Mouse (Mus musculus) stomach, embryonic 16.5 days (tissue): ENCODE measurements around the gene Prkch. TPM values are rescaled to one million over a fixed set of nuclear protein-coding genes. Genes with fewer than 3 reads are reported as not detected.

Experiments used
- ATAC-seq: fragments of 200-750 bp; cut with Nextera tagmentation; 2 replicates; pipeline ENCODE4 v1.8.0; 2017; ENCODE audit warnings: moderate number of reproducible peaks, moderate TSS enrichment; ENCODE audit not compliant: insufficient read depth, low FRiP score
- H3K27ac ChIP-seq: fragments of 300-500 bp; sonication (generic); 2 replicates; pipeline ENCODE4 v1.5.1; 2014; ENCODE audit warnings: low read length
- H3K27me3 ChIP-seq: fragments of 300-500 bp; sonication (generic); 2 replicates; pipeline ENCODE4 v1.6.1; 2014; ENCODE audit warnings: low read length, control low read depth, mixed read lengths; ENCODE audit not compliant: control insufficient read depth, insufficient read depth
- H3K36me3 ChIP-seq: fragments of 300-500 bp; sonication (generic); 2 replicates; pipeline ENCODE4 v1.6.1; 2014; ENCODE audit warnings: low read length; ENCODE audit not compliant: control insufficient read depth, insufficient read depth
- H3K4me1 ChIP-seq: fragments of 300-500 bp; sonication (generic); 2 replicates; pipeline ENCODE4 v1.6.1; 2014; ENCODE audit warnings: low read length, control low read depth, mixed read lengths; ENCODE audit not compliant: control insufficient read depth, insufficient read depth
- H3K4me2 ChIP-seq: fragments of 300-500 bp; sonication (generic); 2 replicates; pipeline ENCODE4 v1.6.1; 2014; ENCODE audit warnings: low read depth, low read length, mixed read lengths
- H3K4me3 ChIP-seq: fragments of 300-500 bp; sonication (generic); replicated peaks from 2 replicates; pipeline ENCODE4 v1.5.1; 2014; ENCODE audit warnings: mild to moderate bottlenecking, low read length
- H3K9ac ChIP-seq: fragments of 300-500 bp; sonication (generic); 2 replicates; pipeline ENCODE4 v1.6.1; 2014; ENCODE audit warnings: low read length
- H3K9me3 ChIP-seq: fragments of 300-500 bp; sonication (generic); replicated peaks from 2 replicates; pipeline ENCODE4 v1.6.1; 2016; ENCODE audit warnings: low read length, control low read depth; ENCODE audit not compliant: control insufficient read depth
- WGBS: fragments of 180-500 bp; shearing (Covaris S2); extraction: QIAGEN DNeasy Blood & Tissue Kit; methylation state at CpG from one replicate; pipeline ENCODE4 v1.1.7; 2014; 5-methylcytosine and 5-hydroxymethylcytosine counted together
- polyA plus RNA-seq: library from polyadenylated mRNA; unstranded; fragments of >200 nt; fragmentation: Nextera tagmentation; extraction: Ambion mirVana; gene quantifications from 2 replicates; pipeline ENCODE4 v1.2.1, GENCODE M21; 2015

The Prkch gene
- polyA plus RNA-seq, 1 experiment from 2014 or later: 9.8 TPM

DNA sequence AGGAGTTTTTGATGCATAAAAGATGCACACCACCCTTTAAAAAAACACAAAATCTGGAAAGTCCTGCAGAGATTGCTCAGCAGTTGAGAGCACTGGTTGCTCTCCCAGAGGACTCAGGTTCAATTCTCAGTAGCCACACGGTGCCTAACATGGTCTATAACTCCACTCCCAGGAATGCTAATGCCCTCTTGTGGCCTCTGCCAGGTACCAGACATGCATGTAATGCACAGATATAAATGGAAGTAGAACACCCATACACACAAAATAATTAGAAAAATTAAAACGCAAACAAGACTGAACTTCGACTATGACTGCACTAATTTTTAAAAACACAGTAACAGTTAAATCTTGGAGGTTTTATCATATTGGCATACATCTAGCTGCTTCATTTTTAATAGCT is 119.8 kb downstream of the Prkch start:
- no peak overlapping the region for H3K27ac ChIP-seq
- 82% methylated on average over 3 of the region's 3 CpGs for WGBS
- no peak overlapping the region for H3K4me3 ChIP-seq
- H3K27me3 ChIP-seq: no peaks in the 10 kb centered on the region
- H3K9ac ChIP-seq: no peak overlapping the region
- H3K4me2 ChIP-seq: no peak overlapping the region
- H3K9me3 ChIP-seq: no peaks in the 10 kb centered on the region
- no peaks in the 10 kb centered on the region; the same call in 1 of the 2 replicates for H3K4me1 ChIP-seq
- no peaks in the 10 kb centered on the region for H3K36me3 ChIP-seq
- ATAC-seq: no peak

DNA sequence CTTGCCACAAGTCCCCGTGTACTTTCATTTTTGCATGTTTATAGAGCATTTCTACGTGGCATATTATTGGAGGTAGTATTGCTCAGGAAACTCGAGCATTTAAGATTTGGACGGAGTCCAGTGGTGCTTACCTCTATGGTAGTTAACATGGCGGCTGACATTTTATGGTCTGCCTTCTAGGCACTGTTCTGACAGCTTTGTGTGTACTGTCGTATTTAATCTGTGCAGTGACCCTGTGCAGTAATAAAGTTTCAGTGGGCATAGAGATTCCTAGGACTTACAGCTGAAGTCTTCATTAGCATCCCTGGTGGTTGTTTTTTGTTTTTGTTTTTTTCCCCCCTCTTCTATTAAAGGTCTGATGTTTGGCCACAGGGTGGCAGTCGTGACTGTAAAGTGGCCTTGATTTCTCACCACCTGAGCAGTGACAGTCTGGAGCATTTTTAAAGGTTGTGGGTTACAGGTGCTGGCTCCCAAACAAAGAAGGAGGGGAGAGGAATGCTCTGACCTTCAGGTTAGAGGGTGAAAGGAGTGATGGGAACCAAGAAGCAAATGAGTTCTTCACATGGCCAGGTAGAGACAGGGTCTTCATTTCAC is 120.6 kb downstream of the Prkch start:
- no peaks in the 10 kb centered on the region for H3K9me3 ChIP-seq
- no peak overlapping the region for H3K4me2 ChIP-seq
- H3K9ac ChIP-seq: no peak overlapping the region
- no peak for ATAC-seq
- no peaks in the 10 kb centered on the region for H3K27me3 ChIP-seq
- H3K36me3 ChIP-seq: no peaks in the 10 kb centered on the region
- H3K4me3 ChIP-seq: no peak overlapping the region
- H3K27ac ChIP-seq: no peak overlapping the region
- WGBS: 44% methylated on average over 7 of the region's 7 CpGs
- H3K4me1 ChIP-seq: no peaks in the 10 kb centered on the region; the same call in 1 of the 2 replicates

GRCm38 (mm10) chr12:73708498-73708897 is 123.9 kb downstream of the Prkch start:
- no peaks in the 10 kb centered on the region for H3K27me3 ChIP-seq
- H3K4me2 ChIP-seq: no peak overlapping the region
- no peaks in the 10 kb centered on the region for H3K36me3 ChIP-seq
- H3K9ac ChIP-seq: peak overlapping the region; percentile 33; the same call in 1 of the 2 replicates
- ATAC-seq: no peak
- no peaks in the 10 kb centered on the region for H3K9me3 ChIP-seq
- no peak overlapping the region for H3K4me3 ChIP-seq
- no peak overlapping the region for H3K27ac ChIP-seq
- H3K4me1 ChIP-seq: no peaks in the 10 kb centered on the region
- 29% methylated on average over 5 of the region's 5 CpGs for WGBS

DNA sequence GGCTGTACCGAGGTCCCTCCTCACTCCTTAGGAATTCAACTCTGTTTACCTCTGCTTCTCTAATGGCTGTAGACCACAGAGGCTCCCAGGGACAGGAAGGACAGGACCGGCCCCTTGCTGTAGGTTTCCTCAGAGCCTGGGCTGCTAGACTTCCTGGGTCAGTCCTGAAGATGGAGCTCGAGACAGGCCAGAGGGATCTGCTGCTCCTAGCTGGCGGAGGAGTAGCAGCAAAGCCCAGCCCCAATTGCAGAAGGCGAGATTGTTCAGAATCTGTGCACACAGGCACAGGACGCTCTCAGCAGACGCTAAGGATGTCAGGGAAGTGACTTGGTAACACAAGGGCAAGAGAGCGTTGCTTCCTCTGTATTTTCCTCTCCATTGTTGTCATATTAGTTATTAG is 124.3 kb downstream of the Prkch start:
- Histone ChIP-seq H3K4me1 (no peaks in the 10 kb centered on the region), H3K27ac (no peak overlapping the region)

DNA sequence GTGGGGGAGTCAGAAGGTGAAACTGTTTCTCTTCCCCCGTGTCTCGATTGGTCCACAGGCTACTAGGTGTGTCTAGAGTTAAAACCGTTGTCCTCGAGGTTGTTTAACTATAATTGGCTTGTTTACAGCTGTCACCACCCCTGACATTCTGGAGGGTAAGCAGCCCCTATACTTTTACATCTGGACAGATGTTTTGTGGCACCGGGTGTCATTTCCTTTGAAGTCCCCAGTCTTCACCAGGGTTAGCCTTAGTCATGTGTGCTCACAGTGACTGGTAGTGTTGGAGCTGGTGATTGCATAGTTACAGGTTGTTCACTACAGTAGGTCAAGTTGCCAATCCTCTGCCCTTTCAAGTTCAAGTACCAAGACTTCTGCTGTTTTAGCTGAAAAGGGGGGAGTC is 126.2 kb downstream of the Prkch start:
- no peak for ATAC-seq
- no peak overlapping the region for H3K4me3 ChIP-seq
- no peak overlapping the region for H3K9ac ChIP-seq
- no peak overlapping the region for H3K27ac ChIP-seq
- no peaks in the 10 kb centered on the region for H3K36me3 ChIP-seq
- H3K4me1 ChIP-seq: no peaks in the 10 kb centered on the region
- no peaks in the 10 kb centered on the region for H3K27me3 ChIP-seq
- H3K9me3 ChIP-seq: no peaks in the 10 kb centered on the region
- 74% methylated on average over 5 of the region's 5 CpGs for WGBS
- no peak overlapping the region for H3K4me2 ChIP-seq

More for the DNA sequence above, 124.3 kb downstream of the Prkch start:
- no peaks in the 10 kb centered on the region for H3K36me3 ChIP-seq
- peak; percentile 88 for ATAC-seq
- no peaks in the 10 kb centered on the region for H3K9me3 ChIP-seq
- no peak overlapping the region for H3K4me3 ChIP-seq
- WGBS: 13% methylated on average over 8 of the region's 8 CpGs
- no peaks in the 10 kb centered on the region for H3K27me3 ChIP-seq
- no peak overlapping the region for H3K4me2 ChIP-seq
- 0 out of 2 replicates have a peak overlapping the region, but pooled peaks have one; percentile 33 for H3K9ac ChIP-seq

DNA sequence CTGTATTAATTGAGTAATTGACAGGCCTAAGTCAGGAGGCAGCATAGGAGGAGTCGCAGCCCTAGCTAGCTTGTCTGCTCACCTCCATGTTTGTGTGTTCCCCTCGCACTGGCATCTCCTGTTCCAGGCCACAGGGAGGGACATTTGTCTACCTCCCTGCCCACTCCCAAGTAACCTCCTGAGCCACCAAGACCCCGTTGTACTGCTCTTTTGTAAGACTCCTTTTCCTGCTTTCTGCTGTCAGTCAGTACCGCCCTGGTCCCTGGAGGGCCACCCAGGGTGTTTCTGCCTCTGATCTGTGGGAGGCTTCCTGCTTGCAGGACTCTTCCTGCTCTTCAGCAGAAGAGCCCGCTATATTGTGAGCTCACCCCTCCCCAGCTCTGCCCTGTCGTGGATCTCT is 127.5 kb downstream of the Prkch start:
- no peaks in the 10 kb centered on the region for H3K36me3 ChIP-seq
- no peaks in the 10 kb centered on the region for H3K27me3 ChIP-seq
- no peaks in the 10 kb centered on the region for H3K4me1 ChIP-seq
- H3K9ac ChIP-seq: no peak overlapping the region
- no peaks in the 10 kb centered on the region for H3K9me3 ChIP-seq
- WGBS: 54% methylated on average over 6 of the region's 6 CpGs
- ATAC-seq: no peak
- no peak overlapping the region for H3K4me3 ChIP-seq
- H3K27ac ChIP-seq: no peak overlapping the region
- H3K4me2 ChIP-seq: no peak overlapping the region

DNA sequence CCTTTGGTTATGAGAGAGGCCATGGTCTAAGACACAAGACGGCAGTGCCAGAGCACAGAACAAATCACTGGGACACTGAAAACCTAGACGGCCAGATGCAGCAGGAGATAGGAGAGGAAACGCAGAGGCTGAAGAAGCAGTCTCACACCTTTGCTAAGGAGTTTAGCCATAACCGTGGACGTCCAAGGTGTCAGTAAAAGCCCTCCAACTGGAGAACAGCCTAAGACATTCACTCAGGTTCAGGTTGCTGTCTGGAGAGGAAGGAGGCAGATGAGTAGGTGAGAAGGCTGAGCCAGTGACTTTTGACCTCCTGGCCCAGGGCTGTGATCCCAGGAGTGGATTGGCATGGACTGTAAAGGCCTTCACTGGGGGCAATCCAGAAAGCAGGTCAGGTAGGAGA is 130.0 kb downstream of the Prkch start:
- no peaks in the 10 kb centered on the region for H3K9me3 ChIP-seq
- no peak for ATAC-seq
- H3K4me1 ChIP-seq: no peaks in the 10 kb centered on the region
- H3K27me3 ChIP-seq: no peaks in the 10 kb centered on the region
- H3K27ac ChIP-seq: no peak overlapping the region
- H3K4me2 ChIP-seq: no peak overlapping the region
- no peaks in the 10 kb centered on the region for H3K36me3 ChIP-seq
- no peak overlapping the region for H3K4me3 ChIP-seq
- H3K9ac ChIP-seq: no peak overlapping the region
- WGBS: 91% methylated on average over 5 of the region's 5 CpGs

DNA sequence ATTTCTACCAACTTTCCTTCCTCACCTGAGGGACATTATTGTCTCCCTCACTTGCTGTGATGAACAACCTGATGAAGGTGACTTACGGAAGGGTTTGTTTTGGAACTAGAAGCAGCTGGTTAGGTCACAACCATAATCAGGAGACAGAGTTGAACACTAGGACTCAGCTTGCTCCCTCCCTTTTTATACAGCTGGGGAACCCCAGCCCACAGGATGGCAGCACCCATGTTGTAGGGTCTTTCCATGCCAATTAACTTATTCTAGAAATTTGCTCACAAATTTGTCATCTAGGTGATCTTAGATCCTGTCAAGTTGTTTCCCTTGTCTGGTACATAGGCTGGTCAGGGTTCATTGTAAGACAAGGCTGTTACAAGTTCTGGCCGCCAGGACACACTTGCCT is 130.7 kb downstream of the Prkch start:
- H3K4me2 ChIP-seq: no peak overlapping the region
- WGBS: 91% methylated on average over 2 of the region's 2 CpGs
- H3K9ac ChIP-seq: no peak overlapping the region
- no peaks in the 10 kb centered on the region for H3K27me3 ChIP-seq
- H3K4me3 ChIP-seq: no peak overlapping the region
- no peaks in the 10 kb centered on the region for H3K4me1 ChIP-seq
- no peak overlapping the region for H3K27ac ChIP-seq
- no peaks in the 10 kb centered on the region for H3K36me3 ChIP-seq
- H3K9me3 ChIP-seq: no peaks in the 10 kb centered on the region
- no peak for ATAC-seq

GRCm38 (mm10) chr12:73715954-73716731 is 131.5 kb downstream of the Prkch start:
- no peaks in the 10 kb centered on the region for H3K36me3 ChIP-seq
- H3K27me3 ChIP-seq: no peaks in the 10 kb centered on the region
- no peaks in the 10 kb centered on the region for H3K9me3 ChIP-seq
- WGBS: 78% methylated on average over 21 of the region's 21 CpGs
- no peak for ATAC-seq
- no peak overlapping the region for H3K4me2 ChIP-seq
- no peak overlapping the region for H3K4me3 ChIP-seq
- H3K9ac ChIP-seq: no peak overlapping the region
- H3K27ac ChIP-seq: no peak overlapping the region
- H3K4me1 ChIP-seq: no peaks in the 10 kb centered on the region
